Comparison of ENCODE assay signal across 22 mouse cellular contexts in genomic region chr12:31222741-31223140, GRCm38 (mm10). TPM values are rescaled to one million over a fixed set of nuclear protein-coding genes. Genes with fewer than 3 reads are reported as not detected.
A peak's percentile ranks its signal among the peaks of the same experiment; 100 is the strongest.
DNase-seq lines count a peak whose midpoint lies in the region; ATAC-seq lines count a peak whose summit lies in the region.
"Had no signal": no experiment of that assay in that cellular context is flagged by ENCODE, and none has a peak within 500 bp of the region (broad histone marks: within the 10 kb centered on the region; RNA-seq: fewer than 3 reads in every experiment).

No protein-coding gene starts in this region.

- no peak overlapping the region for H3K9ac ChIP-seq in kidney, embryonic 15.5 days
- no peak overlapping the region for H3K9ac ChIP-seq in kidney, embryonic 14.5 days (ENCODE audit: low read depth, low read length)
- H3K9ac ChIP-seq: embryonic facial prominence, embryonic 13.5 days; liver, embryonic 12.5 days; midbrain, embryonic 15.5 days had no signal

- WGBS in kidney, embryonic 15.5 days, result 22% methylated on average over 3 of the region's 3 CpGs
- whole genome bisulfite sequencing in kidney, embryonic 14.5 days, result 23% methylated on average over 3 of the region's 3 CpGs

- no peak overlapping the region for H3K4me3 ChIP-seq in kidney, embryonic 15.5 days (replicated peaks)
- no peak overlapping the region for H3K4me3 ChIP-seq in kidney, embryonic 14.5 days (ENCODE audit: low read length)
- H3K4me3 ChIP-seq: embryonic facial prominence, embryonic 13.5 days; liver, embryonic 12.5 days; midbrain, embryonic 15.5 days had no signal

- H3K9me3 ChIP-seq in kidney, embryonic 15.5 days (replicated peaks), result no peaks in the 10 kb centered on the region
- no peaks in the 10 kb centered on the region for H3K9me3 ChIP-seq in kidney, embryonic 14.5 days (ENCODE audit: control insufficient read depth, low read length)
- H3K9me3 ChIP-seq: embryonic facial prominence, embryonic 13.5 days; liver, embryonic 12.5 days; midbrain, embryonic 15.5 days had no signal

- H3K27ac ChIP-seq in kidney, embryonic 15.5 days, result peak overlapping the region; percentile 48
- H3K27ac ChIP-seq in kidney, embryonic 14.5 days (ENCODE audit: low read depth, low read length), result no peak overlapping the region
- H3K27ac ChIP-seq: embryonic facial prominence, embryonic 13.5 days; liver, embryonic 12.5 days; midbrain, embryonic 15.5 days had no signal

- no peaks in the 10 kb centered on the region for H3K27me3 ChIP-seq in kidney, embryonic 15.5 days
- no peaks in the 10 kb centered on the region for H3K27me3 ChIP-seq in kidney, embryonic 14.5 days (ENCODE audit: control insufficient read depth, insufficient read depth, low read length)
- H3K27me3 ChIP-seq: embryonic facial prominence, embryonic 13.5 days; liver, embryonic 12.5 days; midbrain, embryonic 15.5 days had no signal

- peak; percentile 33 for DNase-seq in embryo, embryonic 10 days (ENCODE audit: low spot score)
- no peak for DNase-seq in embryo, embryonic 9.5 days (ENCODE audit: extremely low spot score)
- peak; percentile 45 for DNase-seq in ZHBTc4 (ENCODE audit: low read depth, low spot score)
- DNase-seq in kidney, postnatal 25 days, result peak; percentile 45 to 54
- DNase-seq in gastrocnemius, adult 18-20 months (ENCODE audit: low spot score), result no peak
- DNase-seq: B cell, adult 2 months; cerebellum, adult 18-20 months; gastrocnemius, postnatal 36 days; thymus, postnatal 36 days had no signal

- no peak overlapping the region for H3K4me2 ChIP-seq in kidney, embryonic 15.5 days
- H3K4me2 ChIP-seq in kidney, embryonic 14.5 days (replicated peaks; ENCODE audit: low read depth, low read length), result no peak overlapping the region
- H3K4me2 ChIP-seq: embryonic facial prominence, embryonic 13.5 days; heart, embryonic 11.5 days; liver, embryonic 12.5 days; midbrain, embryonic 15.5 days had no signal

- ATAC-seq in kidney, embryonic 15.5 days (replicated peaks; ENCODE audit: low FRiP score), result peak; percentile 70; the same call in 1 of the 2 replicates
- no peak for ATAC-seq in kidney, embryonic 14.5 days (ENCODE audit: low FRiP score, low TSS enrichment)
- ATAC-seq: activated CD4-positive, CD25-positive, alpha-beta regulatory T cell, adult 4 months; hindbrain, embryonic 16.5 days; intestine, postnatal 0 days; liver, embryonic 12.5 days; midbrain, embryonic 15.5 days had no signal

- peaks cover 22% of the 10 kb centered on the region for H3K4me1 ChIP-seq in kidney, embryonic 15.5 days
- H3K4me1 ChIP-seq in kidney, embryonic 14.5 days (ENCODE audit: control insufficient read depth, insufficient read depth, low read length), result peaks cover 3% of the 10 kb centered on the region; the same call in 1 of the 2 replicates
- H3K4me1 ChIP-seq: liver, embryonic 12.5 days; midbrain, embryonic 15.5 days had no signal

- H3K36me3 ChIP-seq in kidney, embryonic 15.5 days, result no peaks in the 10 kb centered on the region
- H3K36me3 ChIP-seq in kidney, embryonic 14.5 days (ENCODE audit: control insufficient read depth, insufficient read depth, low read length), result no peaks in the 10 kb centered on the region
- H3K36me3 ChIP-seq: embryonic facial prominence, embryonic 13.5 days; liver, embryonic 12.5 days; midbrain, embryonic 15.5 days had no signal

RNA-seq across cellular contexts. Expression of gene Gm6993, which starts 17.8 kb away (rescaled TPM):
- polyA plus RNA-seq in kidney, embryonic 15.5 days (2015; fragmentation: Nextera tagmentation; extraction: Ambion mirVana), result not detected in 2 replicates
- polyA plus RNA-seq in kidney, embryonic 14.5 days (2014; fragmentation: Nextera tagmentation; extraction: Ambion mirVana), result not detected in 2 replicates
- total RNA-seq in gastrocnemius, adult 18-20 months (2021), result not detected
- total RNA-seq: gastrocnemius, postnatal 36 days; heart, postnatal 25 days; left cerebral cortex, adult 8-10 months; neutrophil, adult 5-6 weeks had no signal
- polyA plus RNA-seq: activated CD4-positive, CD25-positive, alpha-beta regulatory T cell, adult 4 months; embryonic facial prominence, embryonic 13.5 days; heart, embryonic 11.5 days; hindbrain, embryonic 16.5 days; intestine, postnatal 0 days; limb, embryonic 11.5 days; liver, embryonic 12.5 days; midbrain, embryonic 15.5 days had no signal

RNA-seq across cellular contexts. Expression of gene Lamb1, which starts 42.3 kb away (rescaled TPM):
- 134 and 144 TPM in 2 replicates for polyA plus RNA-seq in kidney, embryonic 15.5 days (2015; fragmentation: Nextera tagmentation; extraction: Ambion mirVana)
- polyA plus RNA-seq in kidney, embryonic 14.5 days (2014; fragmentation: Nextera tagmentation; extraction: Ambion mirVana), result 65.2 and 121 TPM in 2 replicates
- total RNA-seq in gastrocnemius, adult 18-20 months (2021), result 10 to 100 TPM; 10.8 to 13.2 TPM
- polyA plus RNA-seq: activated CD4-positive, CD25-positive, alpha-beta regulatory T cell, adult 4 months had no signal

Comparison
In these comparisons a context has a peak if more than half of its experiments do, and no peak if none do; other contexts are left out.
1. DNase-seq: peak in embryo, embryonic 10 days (single experiment), ZHBTc4 (single experiment) and kidney, postnatal 25 days (2 of 2); none in embryo, embryonic 9.5 days (single experiment) and gastrocnemius, adult 18-20 months (single experiment).